Mouse (Mus musculus): ENCODE results near the gene Cklf.
"Not testable (repeated sequence)": the region's sequence is repeated elsewhere in the genome, so short reads cannot be mapped to it uniquely, and the experiment has no call there.

DNA sequence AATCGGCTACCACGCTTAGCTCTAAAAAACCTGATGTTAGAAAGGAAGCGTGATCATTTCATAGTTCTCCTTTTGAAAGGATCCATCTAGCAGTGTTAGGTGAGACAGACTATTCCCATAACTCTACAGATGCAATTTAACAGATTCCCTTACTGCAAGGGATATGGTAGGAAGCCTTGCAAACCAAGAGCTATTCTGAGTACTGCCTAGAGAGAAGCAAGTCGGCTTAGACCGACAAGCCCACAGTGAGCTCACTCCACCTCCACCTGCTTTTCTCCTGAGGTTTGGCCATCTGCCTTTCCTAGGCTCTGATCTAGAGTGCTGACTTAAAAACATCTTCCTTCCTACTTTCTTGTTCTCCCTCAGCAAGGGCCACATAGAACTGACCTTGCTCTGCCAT is 11.1 kb downstream of the Cklf start:
- TF ChIP-seq GATA1 (IDR thresholded peaks at IDR 0.05; ENCODE audit: borderline replicate concordance, low read length); FLI1 (IDR thresholded peaks at IDR 0.05; ENCODE audit: low read length): not testable (repeated sequence)

All from megakaryocyte, embryonic 14.5 days (primary cell).